Mouse (Mus musculus) intestine, postnatal 0 days (tissue): ENCODE results near the gene Cgref1. TPM values are rescaled to one million over a fixed set of nuclear protein-coding genes. Genes with fewer than 3 reads are reported as not detected.

Experiments used
- ATAC-seq: fragments of 200-750 bp; cut with Nextera tagmentation; 2 replicates; pipeline ENCODE4 v1.8.0; 2017; ENCODE audit warnings: mild to moderate bottlenecking, moderate TSS enrichment, moderate library complexity
- H3K27ac ChIP-seq: fragments of 300-500 bp; sonication (generic); 2 replicates; pipeline ENCODE4 v1.5.1; 2014; ENCODE audit warnings: mild to moderate bottlenecking, low read depth, low read length, moderate library complexity
- H3K27me3 ChIP-seq: fragments of 300-500 bp; sonication (generic); replicated peaks from 2 replicates; pipeline ENCODE4 v1.6.1; 2014; ENCODE audit warnings: low read length, mixed read lengths; ENCODE audit not compliant: control insufficient read depth, insufficient read depth
- H3K36me3 ChIP-seq: fragments of 300-500 bp; sonication (generic); 2 replicates; pipeline ENCODE4 v1.6.1; 2014; ENCODE audit warnings: mild to moderate bottlenecking, moderate library complexity; ENCODE audit not compliant: control insufficient read depth, insufficient read depth
- H3K4me1 ChIP-seq: fragments of 300-500 bp; sonication (generic); replicated peaks from 2 replicates; pipeline ENCODE4 v1.6.1; 2014; ENCODE audit warnings: antibody characterized with exemption, low read length, mixed read lengths; ENCODE audit not compliant: control insufficient read depth, insufficient read depth
- H3K4me2 ChIP-seq: fragments of 300-500 bp; sonication (generic); replicated peaks from 2 replicates; pipeline ENCODE4 v1.6.1; 2014; ENCODE audit warnings: low read depth, mild to moderate bottlenecking, moderate library complexity
- H3K4me3 ChIP-seq: fragments of 300-500 bp; sonication (generic); 2 replicates; pipeline ENCODE4 v1.5.1; 2014; ENCODE audit warnings: low read depth, low read length
- H3K9ac ChIP-seq: fragments of 300-500 bp; sonication (generic); 2 replicates; pipeline ENCODE4 v1.6.1; 2014; ENCODE audit warnings: mild to moderate bottlenecking, low read depth, low read length
- H3K9me3 ChIP-seq: fragments of 300-500 bp; sonication (generic); 2 replicates; pipeline ENCODE4 v1.6.1; 2016; ENCODE audit warnings: mixed run types; ENCODE audit not compliant: control insufficient read depth
- CTCF ChIP-seq: sonication (generic); IDR thresholded peaks from 2 replicates; pipeline ENCODE4 v1.5.1; 2016; ENCODE audit warnings: low read depth, mild to moderate bottlenecking, control low read depth, antibody characterized with exemption, moderate library complexity
- WGBS: fragments of 180-500 bp; shearing (Covaris S2); extraction: QIAGEN DNeasy Blood & Tissue Kit; methylation state at CpG from one replicate; pipeline ENCODE4 v1.1.7; 2014; 5-methylcytosine and 5-hydroxymethylcytosine counted together
- polyA plus RNA-seq: library from polyadenylated mRNA; unstranded; fragments of >200 nt; fragmentation: Nextera tagmentation; extraction: Ambion mirVana; gene quantifications from 2 replicates; pipeline ENCODE4 v1.2.1, GENCODE M21; 2015

Cgref1 gene
- polyA plus RNA-seq, 1 experiment from 2014 or later: 618 TPM

GRCm38 (mm10) chr5:30914101-30914635 is 31.2 kb downstream of the Cgref1 start:
- Histone ChIP-seq H3K4me1 (peaks cover 11% of the 10 kb centered on the region; the same call in 1 of the 2 replicates), H3K4me3 (peak overlapping the region; percentile 44), H3K9ac (peak overlapping the region; percentile 62), H3K4me2 (peak overlapping the region; percentile 63), H3K9me3 (no peaks in the 10 kb centered on the region), H3K36me3 (peaks cover 20% of the 10 kb centered on the region), H3K27ac (peak overlapping the region; percentile 75), H3K27me3 (no peaks in the 10 kb centered on the region)
- no peak for TF ChIP-seq CTCF
- no peak for ATAC-seq
- 57% methylated on average over 7 of the region's 7 CpGs for WGBS

- no peaks in the 10 kb centered on the region for H3K27me3 ChIP-seq
- peak within 1 kb of the TSS; percentile 62 for H3K9ac ChIP-seq
- peak within 1 kb of the TSS; percentile 75 for H3K27ac ChIP-seq
- ATAC-seq: peak; percentile 13; the same call in 1 of the 2 replicates
- H3K4me1 ChIP-seq: peaks cover 20% of the 10 kb centered on the region; the same call in 1 of the 2 replicates
- H3K4me2 ChIP-seq: peak within 1 kb of the TSS; percentile 63
- H3K9me3 ChIP-seq: no peaks in the 10 kb centered on the region
- peak within 1 kb of the TSS; percentile 44 for H3K4me3 ChIP-seq
- peak; percentile 29 for TF ChIP-seq CTCF
- peaks cover 10% of the 10 kb centered on the region for H3K36me3 ChIP-seq
- WGBS: 36% methylated on average over 13 of the region's 13 CpGs
These were observed 32.1 kb downstream of the Cgref1 start, which contains the start of gene Emilin1 for GRCm38 (mm10) chr5:30913060-30913841. Gene Emilin1, plus strand, starts transcription at chr5:30913402.

- WGBS: 60% methylated on average over 5 of the region's 5 CpGs
- Histone ChIP-seq H3K9ac (no peak overlapping the region), H3K4me2 (no peak overlapping the region)
These were observed 33.2 kb downstream of the Cgref1 start for GRCm38 (mm10) chr5:30912156-30912555.

GRCm38 (mm10) chr5:30910481-30910880 is 34.9 kb downstream of the Cgref1 start:
- Histone ChIP-seq H3K9ac (no peak overlapping the region), H3K36me3 (peaks cover 7% of the 10 kb centered on the region), H3K4me1 (peaks cover 24% of the 10 kb centered on the region), H3K27ac (peak overlapping the region; percentile 68), H3K27me3 (no peaks in the 10 kb centered on the region), H3K4me3 (no peak overlapping the region), H3K4me2 (peak overlapping the region; percentile 44), H3K9me3 (no peaks in the 10 kb centered on the region)
- ATAC-seq: no peak
- no peak for TF ChIP-seq CTCF

More at GRCm38 (mm10) chr5:30912156-30912555, 33.2 kb downstream of the Cgref1 start:
- no peak overlapping the region for H3K4me3 ChIP-seq
- no peaks in the 10 kb centered on the region; the same call in 1 of the 2 replicates for H3K36me3 ChIP-seq
- no peaks in the 10 kb centered on the region for H3K27me3 ChIP-seq
- H3K9me3 ChIP-seq: no peaks in the 10 kb centered on the region
- no peak for ATAC-seq
- peak overlapping the region; percentile 75 for H3K27ac ChIP-seq
- peaks cover 24% of the 10 kb centered on the region; the same call in 1 of the 2 replicates for H3K4me1 ChIP-seq
- TF ChIP-seq CTCF: no peak

GRCm38 (mm10) chr5:30909863-30910262 is 35.5 kb downstream of the Cgref1 start:
- no peaks in the 10 kb centered on the region for H3K27me3 ChIP-seq
- H3K27ac ChIP-seq: peak overlapping the region; percentile 95
- H3K4me3 ChIP-seq: no peak overlapping the region
- no peaks in the 10 kb centered on the region for H3K9me3 ChIP-seq
- 73% methylated on average over 7 of the region's 7 CpGs for WGBS
- no peak overlapping the region for H3K9ac ChIP-seq
- H3K4me2 ChIP-seq: no peak overlapping the region
- H3K4me1 ChIP-seq: peaks cover 24% of the 10 kb centered on the region
- no peak for ATAC-seq
- H3K36me3 ChIP-seq: peaks cover 11% of the 10 kb centered on the region
- TF ChIP-seq CTCF: no peak

- WGBS: 5% methylated on average over 7 of the region's 7 CpGs
- no peak for TF ChIP-seq CTCF
- Histone ChIP-seq H3K4me1 (peaks cover 24% of the 10 kb centered on the region), H3K27me3 (no peaks in the 10 kb centered on the region), H3K9ac (no peak overlapping the region), H3K36me3 (peaks cover 17% of the 10 kb centered on the region), H3K9me3 (no peaks in the 10 kb centered on the region), H3K27ac (peak overlapping the region; percentile 95), H3K4me2 (peak overlapping the region; percentile 90), H3K4me3 (no peak overlapping the region)
- peak; percentile 25 for ATAC-seq
These were observed 36.1 kb downstream of the Cgref1 start for GRCm38 (mm10) chr5:30909300-30909659.
